Mouse (Mus musculus) neural tube, embryonic 11.5 days (tissue): ENCODE results near the gene B4galt5. TPM values are rescaled to one million over a fixed set of nuclear protein-coding genes. Genes with fewer than 3 reads are reported as not detected.

Experiments used
- polyA plus RNA-seq: library from polyadenylated mRNA; unstranded; fragments of >200 nt; fragmentation: Nextera tagmentation; extraction: Ambion mirVana; gene quantifications from 2 replicates; pipeline ENCODE4 v1.2.1, GENCODE M21; 2014

B4galt5 gene
- polyA plus RNA-seq, 1 experiment from 2014 or later, result 26.9 TPM

Other genes starting within 250 kb of the B4galt5 start
- 1.1 TPM in 2 replicates for gene Kcnb1, start 159.0 kb downstream of the B4galt5 start, polyA plus RNA-seq
- gene Ptgis, start 108.6 kb downstream of the B4galt5 start, polyA plus RNA-seq, result 10.6 and 10.7 TPM in 2 replicates
- 16.2 and 19.1 TPM in 2 replicates for gene Slc9a8, start 72.5 kb upstream of the B4galt5 start, polyA plus RNA-seq
- 150 and 161 TPM in 2 replicates for gene Rnf114, start 143.5 kb upstream of the B4galt5 start, polyA plus RNA-seq
- gene Spata2, start 143.7 kb upstream of the B4galt5 start, polyA plus RNA-seq, result 23.1 and 24.6 TPM in 2 replicates
- 32.3 and 39.7 TPM in 2 replicates for gene Snai1, start 189.0 kb upstream of the B4galt5 start, polyA plus RNA-seq